Mouse (Mus musculus) layer of hippocampus, adult 9-10 months (tissue): ENCODE data around the gene Pla1a.
A peak's percentile ranks its signal among the peaks of the same experiment; 100 is the strongest.

Experiments used
- DNase-seq: peaks from one replicate; pipeline ENCODE4 v3.0.0; 2022; ENCODE audit warnings: low spot score

Pla1a gene

DNA sequence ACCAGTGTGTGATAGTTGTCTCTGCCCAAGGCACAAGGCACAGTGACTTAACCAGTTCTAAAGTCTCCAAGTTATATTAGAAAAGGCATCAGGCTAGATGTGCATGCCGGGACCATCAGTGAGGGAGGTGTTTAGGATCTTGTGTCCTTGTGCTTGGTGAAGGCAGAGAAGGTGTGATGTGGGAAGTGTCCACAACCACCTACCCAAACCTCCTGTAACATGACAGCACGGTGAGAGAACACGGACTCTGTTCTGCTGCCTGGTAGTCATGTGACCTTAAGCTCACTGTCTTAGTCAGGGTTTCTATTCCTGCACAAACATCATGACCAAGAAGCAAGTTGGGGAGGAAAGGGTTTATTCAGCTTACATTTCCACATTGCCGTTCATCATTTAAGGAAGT is 66.7 kb downstream of the Pla1a start:
- DNase-seq: no peak

GRCm38 (mm10) chr16:38365390-38365789 is 67.6 kb downstream of the Pla1a start:
- DNase-seq: no peak

- DNase-seq: no peak
Observed at GRCm38 (mm10) chr16:38363657-38364056, 69.3 kb downstream of the Pla1a start.

DNA sequence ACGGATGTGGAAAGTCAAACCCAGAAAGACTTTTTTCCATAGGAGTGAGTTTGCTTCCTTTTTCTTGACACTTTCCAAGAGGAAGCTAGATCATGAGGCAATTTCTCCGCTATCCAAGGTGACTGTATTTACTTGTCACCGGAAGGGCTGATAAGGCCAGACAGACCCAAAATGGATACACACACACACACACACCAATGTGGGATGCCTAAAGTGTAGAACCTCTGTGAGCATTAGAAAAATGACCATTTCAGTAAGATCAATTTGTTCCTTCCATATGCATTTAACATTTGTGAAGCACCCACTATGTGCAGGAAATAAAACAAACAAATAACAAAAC is 69.7 kb downstream of the Pla1a start:
- no peak for DNase-seq

GRCm38 (mm10) chr16:38362493-38363255 is 70.3 kb downstream of the Pla1a start:
- no peak for DNase-seq

- DNase-seq: no peak
Observed at GRCm38 (mm10) chr16:38361933-38362332, 71.0 kb downstream of the Pla1a start, which contains the start of gene Popdc2. Gene Popdc2, plus strand, starts transcription at chr16:38362209.

GRCm38 (mm10) chr16:38360317-38360716 is 72.6 kb downstream of the Pla1a start:
- DNase-seq: no peak

GRCm38 (mm10) chr16:38359857-38360256 is 73.1 kb downstream of the Pla1a start:
- DNase-seq: no peak

- DNase-seq: no peak
Observed at GRCm38 (mm10) chr16:38359241-38359640, 73.7 kb downstream of the Pla1a start.

GRCm38 (mm10) chr16:38358256-38358812 is 74.6 kb downstream of the Pla1a start:
- no peak for DNase-seq

DNA sequence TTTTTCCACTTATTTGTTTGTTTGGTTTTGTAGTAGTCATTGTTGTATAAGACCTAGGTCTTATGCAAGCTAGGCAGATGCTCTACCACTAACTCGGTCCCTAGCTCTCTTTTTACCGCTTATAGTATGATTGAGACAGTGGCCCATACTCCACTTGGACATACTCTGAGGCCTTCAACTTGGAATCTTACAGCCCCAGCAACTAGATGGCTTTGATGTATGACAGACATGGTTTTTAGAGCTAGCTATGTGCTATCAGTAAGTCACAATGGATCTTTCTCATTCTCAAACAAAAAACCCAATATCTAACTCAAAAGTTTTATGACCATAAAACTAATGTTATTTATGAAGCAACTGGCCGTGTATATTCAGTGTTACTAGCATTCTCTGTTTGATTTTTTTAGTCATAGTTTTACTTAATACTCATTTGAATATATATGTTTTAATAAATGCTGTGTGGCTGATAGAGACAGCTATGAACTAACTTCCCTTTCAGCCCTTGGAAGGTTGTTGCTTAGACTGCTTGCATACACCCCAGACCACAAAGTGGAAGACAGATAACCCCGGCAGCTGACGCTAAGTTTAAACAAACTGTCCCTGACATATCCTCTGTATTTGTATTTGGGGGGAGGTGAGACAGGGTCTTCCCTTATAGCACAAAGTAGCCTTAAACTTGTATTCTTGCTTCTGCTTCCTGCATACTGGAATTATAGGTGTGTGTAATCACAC is 78.6 kb downstream of the Pla1a start:
- DNase-seq: no peak

DNA sequence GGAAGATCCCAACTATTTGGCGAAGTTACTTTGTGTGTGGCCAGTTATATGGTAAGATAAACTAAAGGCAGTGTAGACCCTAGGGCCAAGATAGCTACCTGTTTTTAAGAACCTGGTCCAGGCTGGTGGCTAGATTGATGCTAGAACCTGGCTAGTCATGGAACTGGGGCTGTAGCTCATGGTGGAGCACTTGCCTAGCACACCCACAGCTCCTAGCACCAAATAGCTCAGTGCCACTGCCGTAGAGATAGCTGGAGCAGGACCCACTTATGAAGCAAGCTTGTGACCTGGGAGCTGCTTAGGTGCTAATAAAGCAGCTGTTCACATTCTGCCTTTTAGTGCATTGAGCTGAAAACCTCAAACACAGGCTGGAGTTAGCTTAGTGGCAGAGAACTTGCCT is 79.3 kb downstream of the Pla1a start:
- no peak for DNase-seq

DNA sequence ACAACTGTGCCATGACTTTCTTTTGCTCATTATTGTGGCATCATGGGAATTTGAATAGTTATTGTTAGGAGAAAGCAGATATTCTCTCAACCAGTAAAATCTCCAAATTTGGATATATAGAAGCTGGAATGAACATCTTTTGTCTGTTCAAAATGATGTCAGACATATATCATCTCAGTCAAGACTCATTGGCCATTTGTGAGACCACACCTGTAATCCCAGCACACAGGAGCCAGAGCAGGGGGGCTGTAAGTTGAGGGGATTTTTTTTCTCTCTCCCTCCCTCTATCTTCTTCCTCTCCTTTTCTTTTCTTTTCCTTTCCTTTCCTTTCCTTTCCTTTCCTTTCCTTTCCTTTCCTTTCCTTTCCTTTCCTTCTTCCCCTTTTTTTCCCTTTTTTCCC is 80.1 kb downstream of the Pla1a start:
- DNase-seq: no peak

- no peak for DNase-seq
Observed at GRCm38 (mm10) chr16:38352031-38352430, 80.9 kb downstream of the Pla1a start.

- DNase-seq: no peak
Observed at GRCm38 (mm10) chr16:38350939-38351338, 82.0 kb downstream of the Pla1a start.

- no peak for DNase-seq
Observed at GRCm38 (mm10) chr16:38350361-38350855, 82.5 kb downstream of the Pla1a start.

GRCm38 (mm10) chr16:38349881-38350280 is 83.1 kb downstream of the Pla1a start:
- DNase-seq: no peak

DNA sequence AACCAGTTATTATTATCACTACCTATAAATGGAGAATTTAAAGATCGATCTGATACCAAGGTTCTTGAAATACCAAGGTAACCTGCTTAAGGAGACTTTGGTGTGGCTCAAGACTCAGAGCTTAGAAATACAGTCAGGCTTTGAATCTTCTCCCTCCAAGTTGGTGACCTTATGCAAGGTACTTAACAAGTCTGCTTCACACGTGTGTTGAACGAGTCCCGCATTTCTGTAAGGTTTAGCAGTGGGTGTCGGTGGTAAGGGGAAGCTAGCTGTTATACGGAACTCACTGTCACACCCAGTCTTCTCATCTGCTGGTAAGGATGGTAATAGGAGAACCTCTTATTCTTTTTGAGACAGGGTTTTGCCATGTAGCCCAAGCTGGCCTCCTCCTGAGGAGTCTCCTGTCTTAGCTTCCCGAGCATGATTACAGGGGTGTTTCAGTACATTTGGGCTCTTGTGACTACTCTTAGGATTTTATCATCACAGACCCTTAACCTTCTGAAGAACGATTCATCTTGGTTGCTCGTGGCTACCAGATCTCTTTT is 84.7 kb downstream of the Pla1a start:
- DNase-seq: no peak

DNA sequence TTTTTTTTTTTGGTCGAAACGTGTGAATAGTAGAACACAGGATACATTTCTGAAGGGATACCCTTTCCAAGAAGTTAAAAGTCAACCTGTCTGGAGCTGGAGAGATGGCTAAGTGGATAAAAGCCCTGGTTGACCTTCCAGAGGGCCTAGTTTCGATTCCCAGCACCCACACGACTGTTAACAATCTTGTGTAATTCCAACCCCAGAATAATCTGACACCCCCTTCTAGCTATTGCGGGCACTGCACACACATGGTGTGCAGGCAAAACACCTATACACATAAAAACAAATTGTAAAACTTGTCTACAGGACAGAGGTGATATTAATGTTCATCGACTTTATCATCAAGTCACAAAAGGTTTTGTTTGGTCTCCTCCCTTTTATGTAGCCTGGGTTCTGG is 85.4 kb downstream of the Pla1a start:
- no peak for DNase-seq

DNA sequence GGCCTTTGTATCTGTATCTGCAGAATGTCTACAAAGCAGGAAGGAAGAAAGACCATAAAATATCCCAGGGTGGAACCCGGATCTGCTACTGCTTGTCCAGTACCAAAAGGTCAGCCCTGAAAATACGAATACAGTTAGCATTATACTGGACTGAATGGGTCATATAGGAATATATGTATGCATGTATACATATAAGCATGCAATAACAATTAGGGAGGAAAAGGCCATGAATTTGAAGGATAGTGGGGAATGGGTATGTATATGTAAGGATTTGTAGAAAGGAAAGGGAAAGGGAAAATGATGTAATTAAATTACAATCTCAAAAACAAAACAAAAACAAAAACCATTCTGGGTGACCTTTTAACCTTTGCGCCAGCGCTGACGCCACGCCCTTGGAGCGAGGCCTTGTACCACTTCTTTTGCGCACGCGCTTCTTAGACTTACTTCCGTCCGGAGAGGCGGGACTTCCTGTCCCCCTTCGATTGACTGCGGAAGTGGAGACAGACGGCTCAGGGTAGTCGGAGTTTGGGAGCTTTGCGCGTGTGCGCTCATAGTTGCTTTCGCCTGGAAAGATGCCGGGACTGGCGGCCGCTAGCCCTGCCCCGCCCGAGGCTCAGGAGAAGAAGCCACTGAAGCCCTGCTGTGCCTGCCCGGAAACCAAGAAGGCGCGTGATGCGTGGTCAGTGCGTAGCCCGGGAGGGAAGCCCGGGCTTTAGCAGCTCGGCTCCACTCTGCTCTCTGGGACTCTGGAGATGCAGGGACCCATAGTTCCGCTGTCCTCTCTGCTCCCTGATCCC is 86.2 kb downstream of the Pla1a start, which contains the start of the genes Cox17 and Gm21987:
Gene Cox17 (plus strand): TSS at position 463 of the 797 bp plus-strand sequence.
Gene Gm21987 (plus strand): TSS at position 512 of the 797 bp plus-strand sequence.
- peak; percentile 90 for DNase-seq
